Mouse (Mus musculus) stomach, embryonic 15.5 days (tissue): Measurements from ENCODE around the gene Fbxl7. TPM values are rescaled to one million over a fixed set of nuclear protein-coding genes. Genes with fewer than 3 reads are reported as not detected.

Experiments used
- ATAC-seq: fragments of 200-750 bp; cut with Nextera tagmentation; 2 replicates; pipeline ENCODE4 v1.8.0; 2017; ENCODE audit warnings: low read depth, moderate number of reproducible peaks, moderate TSS enrichment; ENCODE audit not compliant: insufficient read depth, low FRiP score
- H3K27ac ChIP-seq: fragments of 300-500 bp; sonication (generic); 2 replicates; pipeline ENCODE4 v1.5.1; 2015; ENCODE audit warnings: mild to moderate bottlenecking, inconsistent platforms
- H3K27me3 ChIP-seq: fragments of 300-500 bp; sonication (generic); replicated peaks from 2 replicates; pipeline ENCODE4 v1.6.1; 2015; ENCODE audit warnings: inconsistent platforms
- H3K36me3 ChIP-seq: fragments of 300-500 bp; sonication (generic); 2 replicates; pipeline ENCODE4 v1.6.1; 2015; ENCODE audit warnings: inconsistent platforms
- H3K4me1 ChIP-seq: fragments of 300-500 bp; sonication (generic); 2 replicates; pipeline ENCODE4 v1.6.1; 2015; ENCODE audit warnings: inconsistent platforms
- H3K4me2 ChIP-seq: fragments of 300-500 bp; sonication (generic); 2 replicates; pipeline ENCODE4 v1.6.1; 2015; ENCODE audit warnings: mild to moderate bottlenecking, inconsistent platforms
- H3K4me3 ChIP-seq: fragments of 300-500 bp; sonication (generic); replicated peaks from 2 replicates; pipeline ENCODE4 v1.5.1; 2015; ENCODE audit warnings: inconsistent platforms
- H3K9ac ChIP-seq: fragments of 300-500 bp; sonication (generic); 2 replicates; pipeline ENCODE4 v1.6.1; 2015; ENCODE audit warnings: inconsistent platforms
- H3K9me3 ChIP-seq: fragments of 300-500 bp; sonication (generic); 2 replicates; pipeline ENCODE4 v1.6.1; 2016; ENCODE audit warnings: inconsistent platforms
- WGBS: fragments of 180-500 bp; shearing (Covaris S2); methylation state at CpG from one replicate; pipeline ENCODE4 v1.1.7; 2015; 5-methylcytosine and 5-hydroxymethylcytosine counted together
- polyA plus RNA-seq: library from polyadenylated mRNA; unstranded; fragments of >200 nt; fragmentation: Nextera tagmentation; extraction: Ambion mirVana; gene quantifications from 2 replicates; pipeline ENCODE4 v1.2.1, GENCODE M21; 2015

Fbxl7 gene
- polyA plus RNA-seq, 1 experiment from 2014 or later: 14.4 TPM

DNA sequence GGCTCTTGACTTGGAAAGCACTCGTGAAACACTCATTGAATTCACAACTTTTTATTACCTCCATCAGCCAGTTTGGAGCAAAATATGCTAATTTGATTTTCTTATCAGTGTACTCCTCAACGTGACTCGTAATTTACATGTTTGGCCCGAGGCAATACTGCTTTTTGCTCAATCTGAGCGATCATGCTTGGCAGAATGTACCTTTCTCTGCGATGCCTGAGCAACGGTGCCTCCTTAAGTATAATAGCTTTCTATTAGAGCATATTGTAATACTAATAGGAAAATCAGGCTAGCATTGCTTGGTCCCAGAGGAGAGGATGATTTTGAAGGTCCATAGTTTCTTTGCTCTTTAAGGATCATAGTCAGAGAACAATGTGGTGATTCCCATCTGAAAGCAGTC, 207.7 kb downstream of the Fbxl7 start:
- Histone ChIP-seq H3K4me3 (no peak overlapping the region), H3K4me1 (no peaks in the 10 kb centered on the region), H3K27me3 (no peaks in the 10 kb centered on the region), H3K9ac (no peak overlapping the region), H3K4me2 (no peak overlapping the region), H3K36me3 (no peaks in the 10 kb centered on the region), H3K9me3 (no peaks in the 10 kb centered on the region), H3K27ac (no peak overlapping the region)
- ATAC-seq: no peak
- 86% methylated on average over 7 of the region's 7 CpGs for WGBS

DNA sequence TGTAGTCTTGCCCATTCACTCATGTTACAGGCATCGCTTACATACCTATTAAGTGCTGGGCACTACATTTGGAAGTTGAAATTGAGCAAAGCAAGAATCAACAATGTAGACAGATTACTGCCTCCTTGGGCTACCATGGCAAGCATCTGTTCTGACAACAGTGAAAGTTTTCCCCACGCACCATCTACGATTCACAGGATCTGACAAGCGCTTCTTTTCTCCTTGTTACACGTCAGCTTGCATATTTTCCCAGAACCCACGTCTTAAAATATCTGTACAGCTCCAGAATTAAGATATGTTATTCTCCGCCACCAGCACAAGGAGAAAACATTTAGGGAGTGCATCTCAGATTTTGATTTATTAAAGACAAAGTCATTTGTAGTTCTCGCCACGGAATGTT, 213.1 kb downstream of the Fbxl7 start:
- Histone ChIP-seq H3K27me3 (no peaks in the 10 kb centered on the region), H3K4me3 (no peak overlapping the region), H3K9me3 (no peaks in the 10 kb centered on the region), H3K36me3 (no peaks in the 10 kb centered on the region), H3K4me2 (no peak overlapping the region), H3K9ac (no peak overlapping the region), H3K27ac (no peak overlapping the region), H3K4me1 (no peaks in the 10 kb centered on the region)
- 63% methylated on average over 9 of the region's 9 CpGs for WGBS
- ATAC-seq: no peak

DNA sequence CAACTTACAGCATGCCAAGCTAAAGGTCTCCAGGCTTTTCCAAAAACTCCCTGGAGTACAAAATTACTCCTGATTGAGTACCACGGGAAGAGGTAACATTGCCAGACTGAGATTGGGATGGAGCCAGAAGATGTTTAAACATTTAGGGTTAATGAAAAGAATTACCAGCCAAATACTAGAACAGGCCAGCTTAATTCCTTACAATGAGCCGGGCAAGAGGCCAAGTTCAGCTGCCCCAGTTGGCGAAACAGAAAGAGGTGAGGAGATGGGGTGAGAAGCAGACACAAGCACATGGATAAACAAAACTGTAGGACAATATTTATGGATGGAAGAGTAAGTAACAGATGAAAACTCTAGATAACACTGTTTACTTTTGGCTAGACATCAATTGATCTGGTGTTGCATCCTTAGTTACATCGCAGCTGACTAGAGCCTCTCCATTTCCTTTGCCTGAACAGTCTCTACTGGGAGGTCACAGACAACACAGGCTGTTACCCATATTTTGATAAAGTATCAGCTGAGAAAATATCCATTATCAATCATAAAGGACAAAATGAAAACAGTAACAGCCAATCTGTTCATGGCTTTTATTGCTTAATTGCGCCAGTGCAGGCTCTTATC, 222.0 kb downstream of the Fbxl7 start:
- no peaks in the 10 kb centered on the region for H3K36me3 ChIP-seq
- WGBS: 44% methylated on average over 5 of the region's 5 CpGs
- H3K4me1 ChIP-seq: no peaks in the 10 kb centered on the region
- no peak overlapping the region for H3K9ac ChIP-seq
- no peaks in the 10 kb centered on the region for H3K27me3 ChIP-seq
- H3K4me2 ChIP-seq: no peak overlapping the region
- H3K4me3 ChIP-seq: no peak overlapping the region
- H3K27ac ChIP-seq: no peak overlapping the region
- no peaks in the 10 kb centered on the region for H3K9me3 ChIP-seq
- ATAC-seq: no peak

DNA sequence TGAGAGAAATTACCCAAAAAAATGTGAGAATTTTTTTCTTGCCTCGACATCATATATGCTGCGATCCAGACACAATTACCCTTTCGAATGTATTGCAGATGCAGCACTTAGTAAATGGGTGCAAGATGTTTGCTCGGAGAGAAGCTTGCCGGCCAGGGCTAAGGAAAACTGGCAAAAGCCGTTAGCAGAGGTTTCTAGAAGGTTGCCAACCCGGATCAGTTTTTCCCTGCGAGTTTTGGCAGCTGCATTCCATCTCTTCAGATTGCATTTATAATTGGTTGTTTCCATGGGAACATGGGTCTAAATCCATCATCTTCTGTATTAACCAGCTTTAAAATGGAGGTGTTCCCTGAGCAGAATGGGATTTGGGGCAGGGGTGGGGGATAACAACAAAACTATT, 240.4 kb downstream of the Fbxl7 start:
- no peak overlapping the region for H3K4me2 ChIP-seq
- no peaks in the 10 kb centered on the region for H3K4me1 ChIP-seq
- H3K27me3 ChIP-seq: no peaks in the 10 kb centered on the region
- H3K4me3 ChIP-seq: no peak overlapping the region
- H3K36me3 ChIP-seq: no peaks in the 10 kb centered on the region
- no peak overlapping the region for H3K27ac ChIP-seq
- 58% methylated on average over 8 of the region's 8 CpGs for WGBS
- H3K9me3 ChIP-seq: no peaks in the 10 kb centered on the region
- no peak for ATAC-seq
- no peak overlapping the region for H3K9ac ChIP-seq

DNA sequence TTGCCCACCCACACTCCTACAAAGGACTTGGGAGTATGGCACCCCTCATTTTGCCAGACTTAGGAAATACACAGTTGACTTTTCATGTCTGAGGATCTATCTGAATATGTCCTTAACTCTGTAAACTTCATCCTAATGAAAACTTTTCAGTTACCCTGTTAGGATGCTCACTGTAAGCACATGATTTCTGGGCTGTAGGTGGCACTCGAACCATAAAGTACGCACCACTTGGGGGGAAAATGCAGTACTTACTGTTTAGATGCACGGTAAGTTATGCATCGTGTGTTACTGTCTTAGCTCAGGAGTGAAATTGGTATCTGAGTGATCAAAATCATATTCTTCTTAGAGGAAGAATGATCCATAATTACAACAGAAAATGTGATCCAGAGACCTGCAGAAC, 252.8 kb downstream of the Fbxl7 start:
- H3K4me3 ChIP-seq: no peak overlapping the region
- H3K27me3 ChIP-seq: no peaks in the 10 kb centered on the region
- ATAC-seq: no peak
- no peaks in the 10 kb centered on the region for H3K4me1 ChIP-seq
- WGBS: 84% methylated on average over 4 of the region's 4 CpGs
- H3K9ac ChIP-seq: no peak overlapping the region
- no peaks in the 10 kb centered on the region for H3K36me3 ChIP-seq
- H3K4me2 ChIP-seq: no peak overlapping the region
- H3K9me3 ChIP-seq: no peaks in the 10 kb centered on the region
- no peak overlapping the region for H3K27ac ChIP-seq

DNA sequence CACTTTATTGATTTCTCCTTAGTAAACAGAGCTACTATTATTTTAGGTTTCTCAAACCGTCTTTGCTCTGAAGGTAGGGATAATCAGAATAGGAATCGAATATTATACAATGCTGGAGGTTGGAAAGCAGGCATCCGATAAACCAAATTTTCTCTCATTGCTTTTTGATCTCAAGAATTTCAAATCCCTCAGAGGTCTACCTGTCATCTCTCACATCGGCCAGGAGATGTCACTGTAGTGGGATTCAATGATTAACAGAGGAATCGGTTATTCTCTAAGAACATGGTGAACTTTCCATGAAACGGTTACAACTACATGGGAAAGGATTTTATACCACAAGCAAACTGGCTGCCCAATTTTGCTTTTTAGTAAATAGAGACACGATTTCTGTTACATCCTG, 255.7 kb downstream of the Fbxl7 start:
- no peaks in the 10 kb centered on the region for H3K4me1 ChIP-seq
- no peak overlapping the region for H3K27ac ChIP-seq
- H3K4me3 ChIP-seq: no peak overlapping the region
- H3K27me3 ChIP-seq: no peaks in the 10 kb centered on the region
- ATAC-seq: no peak
- no peaks in the 10 kb centered on the region for H3K36me3 ChIP-seq
- 66% methylated on average over 7 of the region's 7 CpGs for WGBS
- H3K9ac ChIP-seq: no peak overlapping the region
- no peak overlapping the region for H3K4me2 ChIP-seq
- no peaks in the 10 kb centered on the region for H3K9me3 ChIP-seq

DNA sequence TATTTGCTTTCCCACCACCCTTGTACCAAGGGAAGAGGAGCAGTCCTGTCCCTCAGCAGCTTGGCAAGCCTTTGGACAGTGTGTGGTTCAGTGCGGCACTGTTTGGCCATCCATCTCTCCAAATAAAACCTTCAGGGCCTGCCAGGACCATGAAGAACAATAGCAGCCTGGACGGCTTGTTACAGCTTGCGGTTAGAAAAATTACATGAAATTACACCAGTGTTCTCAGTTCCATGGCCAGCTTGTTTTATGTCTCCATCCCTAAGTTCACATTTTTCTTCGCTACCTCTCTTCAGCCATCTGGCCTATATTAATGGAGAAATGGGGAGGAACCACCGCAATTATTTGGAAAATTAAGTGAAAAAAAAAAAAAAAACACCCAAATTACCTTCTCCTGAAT, 259.8 kb downstream of the Fbxl7 start:
- H3K4me1 ChIP-seq: no peaks in the 10 kb centered on the region
- no peak overlapping the region for H3K27ac ChIP-seq
- H3K36me3 ChIP-seq: no peaks in the 10 kb centered on the region
- H3K4me3 ChIP-seq: no peak overlapping the region
- H3K9me3 ChIP-seq: no peaks in the 10 kb centered on the region
- H3K9ac ChIP-seq: no peak overlapping the region
- H3K27me3 ChIP-seq: no peaks in the 10 kb centered on the region
- 72% methylated on average over 5 of the region's 5 CpGs for WGBS
- H3K4me2 ChIP-seq: no peak overlapping the region
- ATAC-seq: no peak

DNA sequence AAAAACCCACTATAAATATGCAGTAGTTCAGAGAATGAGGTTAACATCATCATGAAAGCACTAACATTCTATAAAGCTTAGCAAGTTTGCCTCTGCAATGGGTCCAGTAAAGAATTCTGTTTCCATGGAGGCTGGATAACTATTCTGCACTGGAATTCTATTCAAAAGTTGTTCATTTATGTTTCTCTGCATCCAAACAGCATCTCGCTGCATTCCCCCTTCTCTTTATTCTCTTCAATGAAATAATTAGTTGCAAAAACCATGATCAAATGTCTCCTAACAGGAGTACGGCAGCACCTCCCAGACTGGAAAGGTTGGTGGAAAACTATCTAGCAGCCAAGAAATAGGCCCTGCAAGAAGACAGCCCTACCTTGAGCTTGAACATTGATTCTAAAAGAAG, 267.2 kb downstream of the Fbxl7 start:
- H3K9me3 ChIP-seq: no peaks in the 10 kb centered on the region
- H3K27ac ChIP-seq: no peak overlapping the region
- no peaks in the 10 kb centered on the region for H3K27me3 ChIP-seq
- no peaks in the 10 kb centered on the region for H3K36me3 ChIP-seq
- no peaks in the 10 kb centered on the region for H3K4me1 ChIP-seq
- no peak overlapping the region for H3K4me3 ChIP-seq
- no peak overlapping the region for H3K9ac ChIP-seq
- 100% methylated on average over 2 of the region's 2 CpGs for WGBS
- ATAC-seq: no peak
- H3K4me2 ChIP-seq: no peak overlapping the region

DNA sequence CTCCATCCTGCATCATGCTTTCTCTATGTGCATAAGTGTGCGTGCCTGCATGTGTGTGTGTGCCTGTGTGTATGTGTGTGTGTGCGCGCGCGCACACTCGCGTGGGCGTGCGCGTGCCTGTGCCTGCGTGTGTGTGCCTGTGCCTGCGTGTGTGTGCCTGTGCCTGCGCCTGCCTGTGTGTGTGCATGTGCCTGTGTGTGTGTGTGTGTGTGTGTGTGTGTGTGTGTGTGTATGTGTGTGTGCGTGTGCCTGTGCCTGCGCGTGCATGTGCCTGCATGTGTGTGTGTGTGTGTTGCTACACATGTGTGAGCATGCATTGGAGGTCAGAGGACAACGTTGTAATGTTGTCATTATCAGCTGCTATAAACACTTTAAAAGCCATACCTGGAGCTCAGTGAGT, 272.1 kb downstream of the Fbxl7 start:
- ATAC-seq: no peak
- H3K36me3 ChIP-seq: no peaks in the 10 kb centered on the region
- H3K9me3 ChIP-seq: no peaks in the 10 kb centered on the region
- H3K4me1 ChIP-seq: no peaks in the 10 kb centered on the region
- H3K27me3 ChIP-seq: no peaks in the 10 kb centered on the region
- H3K9ac ChIP-seq: no peak overlapping the region
- no peak overlapping the region for H3K4me3 ChIP-seq
- no peak overlapping the region for H3K27ac ChIP-seq
- no peak overlapping the region for H3K4me2 ChIP-seq
- 95% methylated on average over 17 of the region's 17 CpGs for WGBS

DNA sequence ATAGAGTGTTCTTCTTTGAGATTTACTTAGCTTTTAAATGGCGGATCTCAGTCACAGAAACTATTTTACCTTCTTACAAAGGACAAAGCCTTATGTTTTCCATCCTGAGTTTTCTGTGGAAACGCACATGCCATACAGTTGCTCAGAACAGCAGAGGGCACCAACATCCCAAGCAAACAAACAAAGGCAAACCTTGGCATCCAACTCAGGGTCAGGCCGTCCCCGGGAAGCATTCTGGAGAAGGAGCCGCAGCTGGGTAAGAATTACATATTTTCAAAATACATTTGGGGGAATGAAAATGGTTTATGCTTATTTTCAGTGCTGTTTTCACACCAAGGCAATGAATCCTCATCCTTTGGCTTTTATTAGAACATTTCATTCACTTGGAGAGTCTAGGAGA, 275.1 kb downstream of the Fbxl7 start:
- Histone ChIP-seq H3K4me3 (no peak overlapping the region), H3K4me2 (no peak overlapping the region), H3K4me1 (no peaks in the 10 kb centered on the region), H3K36me3 (no peaks in the 10 kb centered on the region), H3K9me3 (no peaks in the 10 kb centered on the region), H3K27me3 (no peaks in the 10 kb centered on the region), H3K9ac (no peak overlapping the region), H3K27ac (no peak overlapping the region)
- WGBS: 39% methylated on average over 5 of the region's 5 CpGs
- no peak for ATAC-seq

DNA sequence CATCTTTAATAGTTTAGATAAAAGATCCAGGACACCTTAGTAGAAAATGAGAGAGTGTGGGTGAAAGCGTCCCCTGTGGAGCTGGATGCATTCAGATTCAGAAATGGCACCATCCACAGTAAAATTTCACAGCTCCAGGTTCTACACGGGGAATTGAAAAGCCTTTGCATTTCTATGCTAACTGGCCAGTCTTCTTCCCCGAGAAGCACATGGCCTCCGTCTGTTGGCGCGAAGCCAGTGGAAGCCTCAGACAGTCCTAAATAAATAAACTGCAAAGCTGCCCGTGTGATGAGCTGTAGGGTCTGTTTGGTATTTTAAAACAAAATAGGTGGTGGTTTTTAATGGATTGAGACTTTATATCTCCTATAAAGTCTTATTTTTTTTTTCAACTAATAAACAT, 276.2 kb downstream of the Fbxl7 start:
- Histone ChIP-seq H3K27me3 (no peaks in the 10 kb centered on the region), H3K9ac (no peak overlapping the region), H3K4me1 (no peaks in the 10 kb centered on the region), H3K36me3 (no peaks in the 10 kb centered on the region), H3K27ac (no peak overlapping the region), H3K9me3 (no peaks in the 10 kb centered on the region), H3K4me2 (no peak overlapping the region), H3K4me3 (no peak overlapping the region)
- WGBS: 38% methylated on average over 7 of the region's 7 CpGs
- ATAC-seq: no peak

DNA sequence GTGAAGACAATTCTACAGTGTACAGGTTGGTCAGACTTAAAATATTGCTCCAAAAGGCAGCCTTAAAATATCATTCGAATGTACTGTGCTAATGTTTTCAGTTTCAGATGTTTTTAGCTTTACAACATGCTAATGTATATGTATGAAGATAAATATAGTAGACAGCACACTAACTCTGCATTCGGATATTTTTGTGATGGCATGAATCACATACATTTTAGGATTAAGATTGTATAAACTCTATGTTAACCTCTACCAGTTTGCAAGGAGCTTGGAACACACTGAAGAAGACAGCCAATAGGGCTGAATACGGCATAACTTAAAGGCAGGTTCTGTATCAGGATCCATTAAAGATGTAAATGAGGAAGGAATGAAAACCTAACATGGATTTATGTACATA, 299.1 kb downstream of the Fbxl7 start:
- no peaks in the 10 kb centered on the region for H3K27me3 ChIP-seq
- H3K4me2 ChIP-seq: no peak overlapping the region
- no peak overlapping the region for H3K9ac ChIP-seq
- 59% methylated on average over 3 of the region's 3 CpGs for WGBS
- no peaks in the 10 kb centered on the region for H3K36me3 ChIP-seq
- no peak overlapping the region for H3K27ac ChIP-seq
- H3K4me1 ChIP-seq: no peaks in the 10 kb centered on the region
- no peaks in the 10 kb centered on the region for H3K9me3 ChIP-seq
- no peak overlapping the region for H3K4me3 ChIP-seq
- no peak for ATAC-seq
